In genomic region chr4:119294415-119295133, GRCm38 (mm10) we compare ENCODE assay signal across 8 mouse cellular contexts. TPM values are rescaled to one million over a fixed set of nuclear protein-coding genes. Genes with fewer than 3 reads are reported as not detected.
DNase-seq lines count a peak whose midpoint lies in the region; ATAC-seq and TF ChIP-seq lines count a peak whose summit lies in the region.

Gene Ybx1, minus strand, starts transcription at chr4:119294604.

- H3K9ac ChIP-seq in embryonic facial prominence, embryonic 15.5 days: peak within 1 kb of the TSS; percentile 85
- H3K9ac ChIP-seq in limb, embryonic 14.5 days (ENCODE audit: low read depth, low read length, severe bottlenecking): peak within 1 kb of the TSS; percentile 87
- H3K9ac ChIP-seq in midbrain, postnatal 0 days (replicated peaks; ENCODE audit: low read length, poor library complexity, severe bottlenecking): peak within 1 kb of the TSS; percentile 86

- H3K4me2 ChIP-seq in embryonic facial prominence, embryonic 15.5 days (replicated peaks): peak within 1 kb of the TSS; percentile 82
- peak within 1 kb of the TSS; percentile 71 for H3K4me2 ChIP-seq in limb, embryonic 14.5 days (replicated peaks; ENCODE audit: low read depth, low read length, severe bottlenecking)
- peak within 1 kb of the TSS; percentile 81 for H3K4me2 ChIP-seq in midbrain, postnatal 0 days (ENCODE audit: low read depth, low read length, poor library complexity, severe bottlenecking)

- peak within 1 kb of the TSS; percentile 85 for H3K4me3 ChIP-seq in bone marrow, adult 2 months (replicated peaks; ENCODE audit: control insufficient read depth, low read depth, low read length)
- H3K4me3 ChIP-seq in embryonic facial prominence, embryonic 15.5 days (replicated peaks): peak within 1 kb of the TSS; percentile 68
- peak within 1 kb of the TSS; percentile 84 for H3K4me3 ChIP-seq in limb, embryonic 14.5 days (replicated peaks; ENCODE audit: low read length)
- peak within 1 kb of the TSS; percentile 92 for H3K4me3 ChIP-seq in midbrain, postnatal 0 days (ENCODE audit: low read depth, low read length)

- WGBS in bone marrow, adult 2 months: under 1% methylated on average over 61 of the region's 61 CpGs
- under 1% methylated on average over 61 of the region's 61 CpGs for WGBS in embryonic facial prominence, embryonic 15.5 days
- under 1% methylated on average over 45 of the region's 61 CpGs for WGBS in limb, embryonic 14.5 days
- under 1% methylated on average over 61 of the region's 61 CpGs for WGBS in midbrain, postnatal 0 days

- no peaks in the 10 kb centered on the region for H3K9me3 ChIP-seq in embryonic facial prominence, embryonic 15.5 days (replicated peaks)
- H3K9me3 ChIP-seq in limb, embryonic 14.5 days (ENCODE audit: control insufficient read depth, low read length): no peaks in the 10 kb centered on the region
- H3K9me3 ChIP-seq in midbrain, postnatal 0 days (ENCODE audit: low read length): no peaks in the 10 kb centered on the region

- no peak for TF ChIP-seq CTCF in bone marrow, adult 2 months (IDR thresholded peaks at IDR 0.05; ENCODE audit: control insufficient read depth, insufficient read depth, low read length)
- TF ChIP-seq CTCF in midbrain, postnatal 0 days (IDR thresholded peaks at IDR 0.05): no peak

- TF ChIP-seq POLR2A in bone marrow, adult 2 months (IDR thresholded peaks at IDR 0.05; ENCODE audit: borderline replicate concordance, control insufficient read depth, low read depth, low read length): peak; percentile 94
- peak; percentile 89; the same call in 1 of the 2 replicates for TF ChIP-seq POLR2A in limb, embryonic 14.5 days (IDR thresholded peaks at IDR 0.05; ENCODE audit: borderline replicate concordance, extremely low read depth, insufficient read depth, insufficient read length)

- H3K27me3 ChIP-seq in embryonic facial prominence, embryonic 15.5 days: no peaks in the 10 kb centered on the region
- H3K27me3 ChIP-seq in limb, embryonic 14.5 days (ENCODE audit: control insufficient read depth, insufficient read depth, low read length): no peaks in the 10 kb centered on the region
- no peaks in the 10 kb centered on the region for H3K27me3 ChIP-seq in midbrain, postnatal 0 days (ENCODE audit: insufficient read depth, low read length)

- H3K27ac ChIP-seq in bone marrow, adult 2 months (ENCODE audit: control insufficient read depth, insufficient read depth, low read depth, low read length, poor library complexity): peak within 1 kb of the TSS; percentile 88
- peak within 1 kb of the TSS; percentile 96 for H3K27ac ChIP-seq in embryonic facial prominence, embryonic 15.5 days (replicated peaks)
- H3K27ac ChIP-seq in limb, embryonic 14.5 days (replicated peaks; ENCODE audit: low read depth, low read length): peak within 1 kb of the TSS; percentile 86
- H3K27ac ChIP-seq in midbrain, postnatal 0 days (ENCODE audit: low read depth, low read length): peak within 1 kb of the TSS; percentile 93

- H3K36me3 ChIP-seq in embryonic facial prominence, embryonic 15.5 days: peaks cover 4% of the 10 kb centered on the region; the same call in 1 of the 2 replicates
- H3K36me3 ChIP-seq in limb, embryonic 14.5 days (ENCODE audit: control insufficient read depth, insufficient read depth, low read length): peaks cover 12% of the 10 kb centered on the region
- H3K36me3 ChIP-seq in midbrain, postnatal 0 days (ENCODE audit: insufficient read depth, low read length): no peaks in the 10 kb centered on the region

- no peaks in the 10 kb centered on the region; the same call in 1 of the 2 replicates for H3K4me1 ChIP-seq in bone marrow, adult 2 months (ENCODE audit: control insufficient read depth, insufficient read depth, low read length)
- peaks cover 19% of the 10 kb centered on the region for H3K4me1 ChIP-seq in embryonic facial prominence, embryonic 15.5 days
- H3K4me1 ChIP-seq in limb, embryonic 14.5 days (ENCODE audit: control insufficient read depth, insufficient read depth, low read length): peaks cover 14% of the 10 kb centered on the region
- no peaks in the 10 kb centered on the region; the same call in 1 of the 2 replicates for H3K4me1 ChIP-seq in midbrain, postnatal 0 days (ENCODE audit: insufficient read depth, low read length)

- peak; percentile 99 for ATAC-seq in embryonic facial prominence, embryonic 15.5 days (ENCODE audit: insufficient number of reproducible peaks, low FRiP score, low TSS enrichment, low read depth)
- peak; percentile 99 for ATAC-seq in limb, embryonic 14.5 days (ENCODE audit: low FRiP score, low read depth)
- peak; percentile 99 for ATAC-seq in midbrain, postnatal 0 days (ENCODE audit: low FRiP score)

- DNase-seq in 416B (ENCODE audit: low read depth): peak; percentile 98
- DNase-seq in heart, adult 8-10 months (ENCODE audit: low spot score): peak; percentile 100
- DNase-seq in kidney, adult 9 months: peak; percentile 100
- DNase-seq in limb, embryonic 14.5 days (ENCODE audit: low spot score): peak; percentile 99
- DNase-seq in midbrain, postnatal 0 days (ENCODE audit: low spot score): peak; percentile 100
- peak; percentile 99 to 100 for DNase-seq in spleen, postnatal 14 days (ENCODE audit: low spot score in 2 of 2)

RNA-seq across cellular contexts. Expression of gene Ybx1, which starts in this region (rescaled TPM):
- polyA plus RNA-seq in bone marrow, adult 2 months (2011; ENCODE audit: insufficient read depth, insufficient read length, low replicate concordance, missing spikeins): 212 and 389 TPM in 2 replicates
- polyA plus RNA-seq in embryonic facial prominence, embryonic 15.5 days (2015; fragmentation: Nextera tagmentation; extraction: Ambion mirVana): 577 and 601 TPM in 2 replicates
- 100 to 1,000 TPM; 675 to 878 (median 780) TPM for total RNA-seq in heart, adult 8-10 months (2022)
- polyA plus RNA-seq in limb, embryonic 14.5 days (2012; rRNA removed): 410 and 546 TPM in 2 replicates
- 757 and 793 TPM in 2 replicates for polyA plus RNA-seq in limb, embryonic 14.5 days (2014; fragmentation: Nextera tagmentation; extraction: Ambion mirVana)
- total RNA-seq in midbrain, postnatal 0 days (2014; rRNA removed): 678 and 724 TPM in 2 replicates
- polyA plus RNA-seq in midbrain, postnatal 0 days (2015; fragmentation: Nextera tagmentation; extraction: Ambion mirVana): 971 and 1,006 TPM in 2 replicates

Comparison
In these comparisons a context has a peak if more than half of its experiments do, and no peak if none do; other contexts are left out.
1. Peak in every context shown above with its lines: DNase-seq, ATAC-seq, H3K4me3 ChIP-seq and H3K27ac ChIP-seq.